Mouse (Mus musculus): ENCODE measurements around the gene Rassf6. TPM values are rescaled to one million over a fixed set of nuclear protein-coding genes. Genes with fewer than 3 reads are reported as not detected.

Gene Rassf6
- polyA plus RNA-seq (2012; rRNA removed) = 0.93 and 1.3 TPM in 2 replicates

DNA sequence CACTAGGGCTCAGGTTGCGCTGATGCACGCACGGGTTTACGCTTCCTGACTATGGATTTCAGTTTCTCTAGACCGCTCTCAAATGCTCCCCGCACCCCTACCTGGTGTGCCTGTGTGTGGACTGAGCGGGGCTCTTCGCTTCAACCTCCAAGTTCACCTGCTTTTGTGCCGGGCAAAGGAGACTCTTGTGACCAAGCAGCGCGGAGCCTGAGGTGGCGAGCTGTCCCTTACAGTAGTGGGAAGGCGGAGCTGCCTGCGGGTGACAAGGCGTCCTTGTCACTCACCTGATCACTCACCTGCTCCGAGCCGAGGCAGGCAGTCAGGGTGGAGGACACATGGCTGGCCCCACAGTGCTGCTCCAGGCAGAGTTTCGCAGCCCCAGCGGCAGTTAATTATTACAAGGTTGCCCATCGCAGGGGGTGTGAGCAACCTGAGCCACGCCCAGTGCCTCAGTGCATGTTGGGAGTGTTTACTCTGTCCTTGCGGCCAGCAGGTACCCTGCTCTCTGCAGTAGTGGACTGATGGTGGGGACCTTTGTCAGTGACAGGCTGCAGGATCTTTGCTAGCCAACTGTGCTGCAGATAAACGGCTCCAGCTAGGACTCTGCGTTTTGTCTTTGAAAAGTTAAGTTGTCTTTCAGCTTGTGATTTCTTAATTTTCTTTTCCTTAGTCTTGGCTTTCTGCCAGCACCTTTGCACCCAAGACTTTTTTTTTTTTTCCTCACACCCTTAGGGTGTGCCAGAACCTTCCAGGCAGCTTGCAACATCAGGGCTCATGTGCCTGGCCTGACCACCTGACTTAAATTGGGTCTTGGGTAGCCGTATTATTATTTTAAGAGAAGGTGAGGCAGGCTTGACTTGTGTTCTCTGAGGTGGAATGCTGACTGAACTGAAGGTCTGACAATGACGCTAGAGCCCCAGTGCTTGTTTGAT lies at the start of gene Rassf6:
Rassf6 (minus strand) TSS at position 372 of the 932 bp plus-strand sequence.

DNA sequence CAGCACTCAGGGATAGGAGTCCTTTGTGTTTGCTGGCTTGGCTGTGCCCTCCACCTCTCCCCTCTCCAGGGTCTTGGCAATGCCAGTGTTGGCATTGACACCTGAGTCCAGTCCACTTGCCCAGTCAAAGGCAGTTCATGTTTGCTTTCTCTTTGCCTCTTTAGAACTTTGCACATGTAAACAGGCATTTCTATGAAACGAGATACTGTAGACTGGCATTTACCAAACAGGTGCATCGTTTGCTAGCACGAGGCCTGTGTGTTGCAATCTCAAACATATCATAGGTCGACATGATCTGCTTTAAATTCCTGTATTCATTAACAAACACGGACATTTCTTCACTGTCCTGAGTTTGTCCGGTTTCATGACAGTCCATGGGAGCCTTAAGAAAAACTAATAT lies 79.7 kb downstream of the Rassf6 start, which contains the start of gene 5830473C10Rik:
5830473C10Rik (plus strand) TSS at position 365 of the 400 bp plus-strand sequence.

Other genes starting within 250 kb of the Rassf6 start
- 1.3 and 2.0 TPM in 2 replicates for gene Alb, start 179.8 kb downstream of the Rassf6 start, polyA plus RNA-seq (2012; rRNA removed)
- gene Afp, start 149.9 kb downstream of the Rassf6 start, polyA plus RNA-seq (2012; rRNA removed) = 1.1 and 1.7 TPM in 2 replicates
- gene Afm, start 121.7 kb downstream of the Rassf6 start, polyA plus RNA-seq (2012; rRNA removed) = not detected in 2 replicates
- gene 5830473C10Rik, start 79.5 kb downstream of the Rassf6 start, polyA plus RNA-seq (2012; rRNA removed) = 0.17 and 0.18 TPM in 2 replicates
- gene Cxcl5, start 118.7 kb upstream of the Rassf6 start, polyA plus RNA-seq (2012; rRNA removed) = 0.17 and 2.2 TPM in 2 replicates
- gene Ppbp, start 127.9 kb upstream of the Rassf6 start, polyA plus RNA-seq (2012; rRNA removed) = 0.48 and 229 TPM in 2 replicates
- 23.0 and 28.2 TPM in 2 replicates for gene Pf4, start 131.8 kb upstream of the Rassf6 start, polyA plus RNA-seq (2012; rRNA removed)
- 0.21 and 2.6 TPM in 2 replicates for gene Cxcl3, start 145.4 kb upstream of the Rassf6 start, polyA plus RNA-seq (2012; rRNA removed)
- gene Cxcl15, start 153.9 kb upstream of the Rassf6 start, polyA plus RNA-seq (2012; rRNA removed) = not detected in 2 replicates